Mouse (Mus musculus) lung, embryonic 16.5 days (tissue): ENCODE results near the gene Rhag. TPM values are rescaled to one million over a fixed set of nuclear protein-coding genes. Genes with fewer than 3 reads are reported as not detected.

Source experiments
- ATAC-seq: fragments of 200-750 bp; cut with Nextera tagmentation; 2 replicates; pipeline ENCODE4 v1.8.0; 2017; ENCODE audit warnings: low read depth, mild to moderate bottlenecking, moderate library complexity
- H3K27ac ChIP-seq: fragments of 300-500 bp; sonication (generic); 2 replicates; pipeline ENCODE4 v1.5.1; 2014; ENCODE audit warnings: mild to moderate bottlenecking, control low read depth, low read length
- H3K27me3 ChIP-seq: fragments of 300-500 bp; sonication (generic); 2 replicates; pipeline ENCODE4 v1.6.1; 2014; ENCODE audit warnings: low read depth, low read length, mixed read lengths; ENCODE audit not compliant: control insufficient read depth, insufficient read depth
- H3K36me3 ChIP-seq: fragments of 300-500 bp; sonication (generic); 2 replicates; pipeline ENCODE4 v1.6.1; 2014; ENCODE audit warnings: low read length; ENCODE audit not compliant: control insufficient read depth, insufficient read depth
- H3K4me1 ChIP-seq: fragments of 300-500 bp; sonication (generic); replicated peaks from 2 replicates; pipeline ENCODE4 v1.6.1; 2014; ENCODE audit warnings: low read length, mixed read lengths; ENCODE audit not compliant: control insufficient read depth, insufficient read depth
- H3K4me2 ChIP-seq: fragments of 300-500 bp; sonication (generic); 2 replicates; pipeline ENCODE4 v1.6.1; 2014; ENCODE audit warnings: low read depth, low read length, control low read depth
- H3K4me3 ChIP-seq: fragments of 300-500 bp; sonication (generic); 2 replicates; pipeline ENCODE4 v1.5.1; 2014; ENCODE audit warnings: mild to moderate bottlenecking, low read length, control low read depth
- H3K9ac ChIP-seq: fragments of 300-500 bp; sonication (generic); 2 replicates; pipeline ENCODE4 v1.6.1; 2014; ENCODE audit warnings: low read length, control low read depth
- H3K9me3 ChIP-seq: fragments of 300-500 bp; sonication (generic); 2 replicates; pipeline ENCODE4 v1.6.1; 2016; ENCODE audit warnings: low read length; ENCODE audit not compliant: control insufficient read depth
- WGBS: fragments of 180-500 bp; shearing (Covaris S2); extraction: QIAGEN DNeasy Blood & Tissue Kit; methylation state at CpG from one replicate; pipeline ENCODE4 v1.1.7; 2014; 5-methylcytosine and 5-hydroxymethylcytosine counted together
- polyA plus RNA-seq: library from polyadenylated mRNA; unstranded; fragments of >200 nt; fragmentation: Nextera tagmentation; extraction: Ambion mirVana; gene quantifications from 2 replicates; pipeline ENCODE4 v1.2.1, GENCODE M21; 2015

Gene Rhag
- polyA plus RNA-seq, 1 experiment from 2014 or later: 0.83 TPM

DNA sequence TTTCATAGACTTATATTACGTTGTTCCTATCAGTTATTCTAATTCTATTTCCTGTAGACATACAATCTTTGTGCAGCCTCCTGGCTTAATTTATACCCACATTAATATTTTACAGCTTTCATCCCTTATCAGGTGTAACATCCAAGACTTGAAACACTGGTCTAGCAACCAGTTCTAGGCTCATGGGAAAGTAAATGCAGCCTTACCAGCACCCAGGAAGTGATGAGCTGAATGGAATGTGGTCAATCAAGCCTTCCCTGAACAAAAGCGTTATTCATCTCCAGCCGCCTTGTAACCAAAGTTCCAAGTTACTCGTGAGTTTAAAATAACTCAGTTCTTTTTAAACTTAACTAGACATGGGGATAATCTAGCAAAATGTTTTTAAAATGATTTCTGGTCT, 74.2 kb downstream of the Rhag start:
- no peak overlapping the region for H3K4me2 ChIP-seq
- ATAC-seq: no peak
- no peak overlapping the region for H3K4me3 ChIP-seq
- H3K9ac ChIP-seq: no peak overlapping the region
- no peak overlapping the region for H3K27ac ChIP-seq
- WGBS: 54% methylated on average over 4 of the region's 4 CpGs
- H3K9me3 ChIP-seq: no peaks in the 10 kb centered on the region
- H3K4me1 ChIP-seq: no peaks in the 10 kb centered on the region
- H3K27me3 ChIP-seq: no peaks in the 10 kb centered on the region
- no peaks in the 10 kb centered on the region for H3K36me3 ChIP-seq

DNA sequence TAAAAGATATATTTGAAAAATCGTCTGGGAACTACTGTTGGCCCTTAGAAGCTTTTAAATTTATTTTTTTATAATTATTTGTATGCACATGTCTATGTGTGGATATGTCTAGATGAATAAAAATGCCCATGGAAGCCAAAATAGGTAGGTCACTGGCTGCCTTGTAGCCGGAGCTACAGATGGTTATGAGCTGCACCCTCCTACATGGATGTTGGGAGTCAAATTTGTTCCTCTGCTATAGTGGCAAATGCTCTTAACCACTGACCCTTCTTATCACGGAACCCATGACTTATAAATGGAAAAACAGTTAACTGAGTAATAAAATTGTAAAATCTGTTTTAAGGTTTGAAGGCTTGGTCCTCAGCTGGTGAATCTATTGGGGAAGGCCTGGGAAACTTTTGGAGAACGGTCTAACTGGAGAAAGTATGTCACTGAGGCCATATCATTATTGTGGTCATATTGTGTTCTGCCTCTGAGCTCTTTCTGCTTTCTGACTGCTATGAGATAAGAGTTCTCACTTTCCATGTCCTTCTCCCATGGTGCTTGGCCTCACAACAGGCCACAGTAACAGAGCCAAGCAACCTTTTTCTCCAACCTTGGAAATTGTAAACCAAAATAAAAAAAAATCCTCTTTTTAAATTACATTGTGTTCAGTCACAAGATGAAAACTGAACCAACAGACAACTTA, 77.1 kb downstream of the Rhag start:
- Histone ChIP-seq H3K4me2 (no peak overlapping the region), H3K27ac (no peak overlapping the region), H3K9me3 (no peaks in the 10 kb centered on the region), H3K27me3 (no peaks in the 10 kb centered on the region), H3K9ac (no peak overlapping the region), H3K4me1 (no peaks in the 10 kb centered on the region), H3K4me3 (no peak overlapping the region), H3K36me3 (no peaks in the 10 kb centered on the region)
- no peak for ATAC-seq
- 77% methylated on average over 4 of the region's 4 CpGs for WGBS

Other genes starting within 250 kb of the Rhag start
- not detected in 2 replicates for gene Esp6, start 249.6 kb upstream of the Rhag start, polyA plus RNA-seq
- not detected in 2 replicates for gene Esp4, start 212.5 kb upstream of the Rhag start, polyA plus RNA-seq
- not detected in 2 replicates for gene Esp3, start 179.1 kb upstream of the Rhag start, polyA plus RNA-seq
- not detected in 2 replicates for gene Esp1, start 84.0 kb upstream of the Rhag start, polyA plus RNA-seq
- gene Crisp2, start 4.1 kb upstream of the Rhag start, polyA plus RNA-seq: not detected in 2 replicates
- gene 9130008F23Rik, start 69.4 kb downstream of the Rhag start, polyA plus RNA-seq: 3.8 and 4.1 TPM in 2 replicates
- gene Glyatl3, start 103.2 kb downstream of the Rhag start, polyA plus RNA-seq: not detected in 2 replicates
- 40.1 and 40.6 TPM in 2 replicates for gene Mut, start 123.6 kb downstream of the Rhag start, polyA plus RNA-seq
- 29.9 and 33.1 TPM in 2 replicates for gene Cenpq, start 123.9 kb downstream of the Rhag start, polyA plus RNA-seq